Mouse (Mus musculus) forebrain, embryonic 10.5 days (tissue): ENCODE results near the gene Twist1. TPM values are rescaled to one million over a fixed set of nuclear protein-coding genes. Genes with fewer than 3 reads are reported as not detected.
A peak's percentile ranks its signal among the peaks of the same experiment; 100 is the strongest.

Source experiments
- DNase-seq: peaks from one replicate; pipeline ENCODE4 v3.0.0-alpha.2; 2017; ENCODE audit warnings: low spot score; ENCODE audit errors: extremely low spot score
- H3K27ac ChIP-seq: fragments of 300-500 bp; sonication (generic); 2 replicates; pipeline ENCODE4 v1.5.1; 2016; ENCODE audit warnings: mild to moderate bottlenecking
- H3K27me3 ChIP-seq: fragments of 300-500 bp; sonication (generic); 2 replicates; pipeline ENCODE4 v1.6.1; 2016; ENCODE audit warnings: mild to moderate bottlenecking; ENCODE audit not compliant: poor library complexity, severe bottlenecking
- H3K36me3 ChIP-seq: fragments of 300-500 bp; sonication (generic); replicated peaks from 2 replicates; pipeline ENCODE4 v1.6.1; 2016; ENCODE audit warnings: mild to moderate bottlenecking, moderate library complexity
- H3K4me1 ChIP-seq: fragments of 300-500 bp; sonication (generic); 2 replicates; pipeline ENCODE4 v1.6.1; 2016
- H3K4me3 ChIP-seq: fragments of 300-500 bp; sonication (generic); 2 replicates; pipeline ENCODE4 v1.5.1; 2016; ENCODE audit warnings: mild to moderate bottlenecking, moderate library complexity
- H3K9me3 ChIP-seq: fragments of 300-500 bp; sonication (generic); 2 replicates; pipeline ENCODE4 v1.6.1; 2016; ENCODE audit warnings: mild to moderate bottlenecking, moderate library complexity
- WGBS: fragments of 180-500 bp; shearing (Covaris S2); methylation state at CpG from one replicate; pipeline ENCODE4 v1.1.7; 2016; 5-methylcytosine and 5-hydroxymethylcytosine counted together
- polyA plus RNA-seq: library from polyadenylated mRNA; unstranded; fragments of >200 nt; fragmentation: Nextera tagmentation; extraction: Ambion mirVana; gene quantifications from 2 replicates; pipeline ENCODE4 v1.2.1, GENCODE M21; 2016

Twist1 gene
- polyA plus RNA-seq, 1 experiment from 2014 or later: 9.1 TPM

GRCm38 (mm10) chr12:33959846-33960245 is 2.4 kb downstream of the Twist1 start:
- H3K36me3 ChIP-seq: no peaks in the 10 kb centered on the region
- peaks cover 100% of the 10 kb centered on the region for H3K27me3 ChIP-seq
- H3K27ac ChIP-seq: no peak overlapping the region
- no peak for DNase-seq
- WGBS: 2% methylated on average over 3 of the region's 3 CpGs
- H3K4me1 ChIP-seq: peaks cover 43% of the 10 kb centered on the region
- H3K9me3 ChIP-seq: no peaks in the 10 kb centered on the region
- H3K4me3 ChIP-seq: peak overlapping the region; percentile 67

DNA sequence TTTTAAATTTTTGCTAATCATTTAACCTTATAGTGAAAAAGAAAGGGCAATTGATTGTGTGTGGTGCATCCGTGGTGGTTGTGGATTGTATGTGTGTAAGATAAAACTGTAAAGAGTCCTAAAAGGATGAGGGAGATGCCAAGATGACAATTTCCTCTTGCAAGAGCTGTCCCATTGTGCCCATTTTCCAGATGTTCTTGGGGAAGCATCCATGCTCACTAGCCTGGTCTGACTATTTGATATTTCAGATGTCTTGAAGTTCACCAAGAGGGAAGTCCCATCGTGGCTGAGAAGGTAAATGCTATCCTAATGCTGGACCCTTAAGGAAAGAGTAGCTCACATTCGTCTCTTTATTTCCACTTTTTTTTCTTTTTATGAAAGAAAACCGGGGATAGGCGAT is 3.5 kb downstream of the Twist1 start:
- DNase-seq: no peak
- 10% methylated on average over 5 of the region's 5 CpGs for WGBS
- Histone ChIP-seq H3K27ac (no peak overlapping the region), H3K9me3 (no peaks in the 10 kb centered on the region), H3K27me3 (peaks cover 100% of the 10 kb centered on the region), H3K36me3 (no peaks in the 10 kb centered on the region), H3K4me3 (peak overlapping the region; percentile 67), H3K4me1 (peaks cover 43% of the 10 kb centered on the region)

GRCm38 (mm10) chr12:33962118-33962772 is 4.8 kb downstream of the Twist1 start:
- Histone ChIP-seq H3K4me3 (peak overlapping the region; percentile 67), H3K27me3 (peaks cover 100% of the 10 kb centered on the region), H3K4me1 (peaks cover 46% of the 10 kb centered on the region), H3K9me3 (no peaks in the 10 kb centered on the region), H3K27ac (peak overlapping the region; percentile 41; the same call in 1 of the 2 replicates), H3K36me3 (no peaks in the 10 kb centered on the region)
- WGBS: 1% methylated on average over 17 of the region's 17 CpGs
- peak; percentile 50 for DNase-seq

GRCm38 (mm10) chr12:33962773-33963130 is 5.3 kb downstream of the Twist1 start:
- Histone ChIP-seq H3K27me3 (peaks cover 100% of the 10 kb centered on the region), H3K36me3 (no peaks in the 10 kb centered on the region), H3K4me3 (peak overlapping the region; percentile 67; the same call in 1 of the 2 replicates), H3K27ac (peak overlapping the region; percentile 41; the same call in 1 of the 2 replicates), H3K4me1 (peaks cover 46% of the 10 kb centered on the region), H3K9me3 (no peaks in the 10 kb centered on the region)
- DNase-seq: no peak
- WGBS: 4% methylated on average over 9 of the region's 9 CpGs

GRCm38 (mm10) chr12:33963671-33964369 is 6.3 kb downstream of the Twist1 start:
- peaks cover 46% of the 10 kb centered on the region for H3K4me1 ChIP-seq
- no peak overlapping the region for H3K4me3 ChIP-seq
- no peak overlapping the region for H3K27ac ChIP-seq

GRCm38 (mm10) chr12:33964427-33964826 is 7.0 kb downstream of the Twist1 start:
- H3K27me3 ChIP-seq: peaks cover 100% of the 10 kb centered on the region
- 2% methylated on average over 2 of the region's 2 CpGs for WGBS
- H3K4me3 ChIP-seq: no peak overlapping the region
- H3K36me3 ChIP-seq: no peaks in the 10 kb centered on the region
- DNase-seq: no peak
- H3K4me1 ChIP-seq: peaks cover 46% of the 10 kb centered on the region
- no peak overlapping the region for H3K27ac ChIP-seq
- H3K9me3 ChIP-seq: no peaks in the 10 kb centered on the region

More at GRCm38 (mm10) chr12:33963671-33964369, 6.3 kb downstream of the Twist1 start:
- Histone ChIP-seq H3K36me3 (no peaks in the 10 kb centered on the region), H3K9me3 (no peaks in the 10 kb centered on the region), H3K27me3 (peaks cover 100% of the 10 kb centered on the region)
- WGBS: 2% methylated on average over 15 of the region's 15 CpGs
- DNase-seq: no peak

DNA sequence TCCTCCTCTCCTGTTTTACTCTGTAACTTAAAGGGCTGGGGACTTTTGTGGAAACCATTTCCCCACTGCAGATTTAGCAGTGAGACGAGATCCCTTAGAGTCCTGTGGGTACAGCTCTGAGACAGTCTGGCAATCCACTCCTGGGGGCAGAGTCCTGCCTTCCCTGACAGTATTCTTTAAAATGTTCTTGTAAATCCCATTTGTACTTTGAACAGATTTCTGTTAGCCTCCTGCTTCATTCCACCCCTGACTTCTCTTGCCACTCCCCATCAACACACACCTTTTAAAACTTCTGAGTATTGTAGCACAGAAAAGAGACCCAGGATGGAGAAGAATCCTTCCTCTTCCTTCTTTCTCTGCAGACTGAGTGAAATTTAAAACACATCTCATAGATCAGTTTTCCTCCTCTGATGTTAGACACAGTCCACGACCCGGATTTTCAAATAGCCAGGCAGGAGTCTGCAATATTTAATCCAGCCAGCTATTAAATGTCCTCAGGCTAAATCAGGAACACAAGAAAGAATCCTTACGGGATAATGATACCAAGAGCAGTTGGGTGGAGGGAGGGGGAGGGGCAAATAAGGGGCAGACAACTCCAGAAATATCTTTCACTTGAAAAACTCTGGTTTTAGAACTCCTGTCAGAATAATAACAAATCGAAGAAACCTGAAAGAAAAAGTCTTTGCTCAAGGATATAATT is 8.3 kb downstream of the Twist1 start:
- no peak overlapping the region for H3K4me3 ChIP-seq
- H3K9me3 ChIP-seq: no peaks in the 10 kb centered on the region
- H3K4me1 ChIP-seq: peaks cover 46% of the 10 kb centered on the region
- no peaks in the 10 kb centered on the region for H3K36me3 ChIP-seq
- 5% methylated on average over 5 of the region's 5 CpGs for WGBS
- no peak for DNase-seq
- peaks cover 100% of the 10 kb centered on the region for H3K27me3 ChIP-seq
- no peak overlapping the region for H3K27ac ChIP-seq

GRCm38 (mm10) chr12:33966490-33967415 is 9.3 kb downstream of the Twist1 start:
- peak overlapping the region; percentile 42 for H3K4me3 ChIP-seq
- H3K9me3 ChIP-seq: no peaks in the 10 kb centered on the region
- H3K27me3 ChIP-seq: peaks cover 100% of the 10 kb centered on the region
- peak; percentile 56 for DNase-seq
- H3K36me3 ChIP-seq: no peaks in the 10 kb centered on the region
- peaks cover 46% of the 10 kb centered on the region for H3K4me1 ChIP-seq
- peak overlapping the region; percentile 70 for H3K27ac ChIP-seq
- under 1% methylated on average over 35 of the region's 35 CpGs for WGBS

DNA sequence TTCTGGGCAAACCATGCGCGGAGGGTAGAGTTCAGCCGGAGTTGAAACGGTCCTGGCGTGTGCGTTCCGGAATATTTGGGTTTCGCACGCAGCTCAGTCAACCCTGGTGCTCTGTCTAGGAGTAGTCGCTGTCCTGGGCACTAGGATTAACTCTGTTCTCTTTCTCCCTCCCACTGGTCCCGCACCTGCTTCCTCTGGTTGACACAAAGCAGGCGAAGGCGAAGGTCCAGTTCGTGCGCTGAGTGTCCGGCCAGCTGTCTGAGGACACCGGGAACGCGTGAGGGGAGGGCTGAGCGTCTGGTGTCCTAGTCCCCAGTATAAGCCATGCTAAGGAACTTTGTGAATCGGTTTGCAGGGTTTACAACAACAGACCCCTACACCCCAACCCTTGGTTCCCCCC is 10.0 kb downstream of the Twist1 start:
- peak overlapping the region; percentile 56; the same call in 1 of the 2 replicates for H3K27ac ChIP-seq
- H3K9me3 ChIP-seq: no peaks in the 10 kb centered on the region
- no peaks in the 10 kb centered on the region for H3K36me3 ChIP-seq
- H3K27me3 ChIP-seq: peaks cover 98% of the 10 kb centered on the region
- peak overlapping the region; percentile 42 for H3K4me3 ChIP-seq
- DNase-seq: peak; percentile 54
- peaks cover 40% of the 10 kb centered on the region for H3K4me1 ChIP-seq
- 0% methylated on average over 21 of the region's 21 CpGs for WGBS

- WGBS: under 1% methylated on average over 37 of the region's 37 CpGs
- Histone ChIP-seq H3K4me1 (peaks cover 38% of the 10 kb centered on the region), H3K27me3 (peaks cover 98% of the 10 kb centered on the region), H3K36me3 (no peaks in the 10 kb centered on the region), H3K4me3 (peak overlapping the region; percentile 42), H3K27ac (peak overlapping the region; percentile 62; the same call in 1 of the 2 replicates), H3K9me3 (no peaks in the 10 kb centered on the region)
- no peak for DNase-seq
Measured at GRCm38 (mm10) chr12:33968041-33968897, 10.8 kb downstream of the Twist1 start.

- peak overlapping the region; percentile 42 for H3K4me3 ChIP-seq
- H3K4me1 ChIP-seq: peaks cover 38% of the 10 kb centered on the region
- peaks cover 98% of the 10 kb centered on the region for H3K27me3 ChIP-seq
- no peaks in the 10 kb centered on the region for H3K9me3 ChIP-seq
- no peaks in the 10 kb centered on the region for H3K36me3 ChIP-seq
- peak overlapping the region; percentile 62; the same call in 1 of the 2 replicates for H3K27ac ChIP-seq
- DNase-seq: no peak
- WGBS: 6% methylated on average over 4 of the region's 4 CpGs
Measured at GRCm38 (mm10) chr12:33968898-33969178, 11.4 kb downstream of the Twist1 start.
